Mouse (Mus musculus) CH12.LX (cell line): ENCODE measurements around the gene Mtfp1. TPM values are rescaled to one million over a fixed set of nuclear protein-coding genes. Genes with fewer than 3 reads are reported as not detected.

Experiments
- DNase-seq: peaks from one replicate; pipeline ENCODE4 v3.0.0-alpha.2; 2013; ENCODE audit errors: extremely low read depth
- H3K27ac ChIP-seq: 2 replicates; pipeline ENCODE4 v1.5.1; 2012; ENCODE audit warnings: low read depth, mild to moderate bottlenecking, control low read depth, moderate library complexity; ENCODE audit not compliant: insufficient read depth
- H3K27me3 ChIP-seq: replicated peaks from 2 replicates; pipeline ENCODE3; 2012; ENCODE audit warnings: inconsistent platforms
- H3K36me3 ChIP-seq, 2 experiments: replicated peaks in 1 of 2; 2 replicates each; pipeline versions ENCODE3 to v1.6.1; 2012; ENCODE audit warnings: inconsistent platforms in 1 of 2, low read length in 1 of 2, mild to moderate bottlenecking in 1 of 2, mixed read lengths in 1 of 2, moderate library complexity in 1 of 2; ENCODE audit not compliant: control insufficient read depth in 1 of 2, insufficient read depth in 1 of 2
- H3K4me1 ChIP-seq, 2 experiments: 2 replicates each; pipeline ENCODE4 v1.6.1; 2012; ENCODE audit warnings: inconsistent platforms in 1 of 2, moderate library complexity in 1 of 2; ENCODE audit not compliant: insufficient read depth in 2 of 2, control insufficient read depth in 1 of 2
- H3K4me2 ChIP-seq: 2 replicates; pipeline ENCODE4 v1.6.1; 2012; ENCODE audit warnings: low read depth, mild to moderate bottlenecking, control low read depth; ENCODE audit not compliant: poor library complexity, insufficient read depth, severe bottlenecking
- H3K4me3 ChIP-seq, 3 experiments: fragments of 150-350 bp in 1 of 3; sonication (generic) in 1 of 3; replicated peaks in 1 of 3; 2 replicates each; pipeline versions ENCODE3 to v1.5.1; 2011 to 2012; ENCODE audit warnings: low read depth in 2 of 3, low read length in 2 of 3, mild to moderate bottlenecking in 2 of 3, moderate library complexity in 2 of 3, control low read depth in 1 of 3, improper control_type of control experiment in 1 of 3, inconsistent platforms in 1 of 3, mixed read lengths in 1 of 3; ENCODE audit not compliant: poor library complexity in 1 of 3
- H3K79me2 ChIP-seq: replicated peaks from 2 replicates; pipeline ENCODE4 v1.6.1; 2012; ENCODE audit warnings: mild to moderate bottlenecking, moderate library complexity; ENCODE audit not compliant: control insufficient read depth, poor library complexity, insufficient read depth, severe bottlenecking; ENCODE audit errors: extremely low read depth
- H3K9ac ChIP-seq: 2 replicates; pipeline ENCODE4 v1.6.1; 2012; ENCODE audit warnings: low read depth, mild to moderate bottlenecking, control low read depth, moderate library complexity; ENCODE audit not compliant: insufficient read depth
- H3K9me3 ChIP-seq: replicated peaks from 2 replicates; pipeline ENCODE3; 2012; ENCODE audit warnings: low read length, inconsistent platforms, mixed read lengths
- CHD1 ChIP-seq: IDR thresholded peaks from 2 replicates; pipeline ENCODE4 v1.6.1; 2012; ENCODE audit warnings: low read depth, low read length, improper control_type of control experiment, inconsistent platforms
- CTCF ChIP-seq, 2 experiments: IDR thresholded peaks in 1 of 2; conservative IDR thresholded peaks in 1 of 2; 2 replicates each; pipeline ENCODE4 v1.5.1; 2011 to 2012; ENCODE audit warnings: low read depth in 2 of 2, low read length in 2 of 2, improper control_type of control experiment in 1 of 2, inconsistent platforms in 1 of 2, mild to moderate bottlenecking in 1 of 2, moderate library complexity in 1 of 2
- ELF1 ChIP-seq: IDR thresholded peaks from 2 replicates; pipeline ENCODE4 v1.6.1; 2014; ENCODE audit warnings: low read depth, mild to moderate bottlenecking, inconsistent platforms, low read length, improper control_type of control experiment
- JUN ChIP-seq: IDR thresholded peaks from 2 replicates; pipeline ENCODE4 v1.6.1; 2011; ENCODE audit warnings: low read depth, mild to moderate bottlenecking, low read length, improper control_type of control experiment, moderate library complexity; ENCODE audit not compliant: insufficient read depth
- JUND ChIP-seq: conservative IDR thresholded peaks from 2 replicates; pipeline ENCODE4 v1.6.1; 2011; ENCODE audit warnings: low read depth, low read length, improper control_type of control experiment
- MAFK ChIP-seq: IDR thresholded peaks from 2 replicates; pipeline ENCODE4 v1.6.1; 2011; ENCODE audit warnings: low read length, improper control_type of control experiment; ENCODE audit not compliant: insufficient replicate concordance
- MAX ChIP-seq: IDR thresholded peaks from 2 replicates; pipeline ENCODE4 v1.6.1; 2011; ENCODE audit warnings: low read length, improper control_type of control experiment
- MAZ ChIP-seq: IDR thresholded peaks from 2 replicates; pipeline ENCODE4 v1.6.1; 2012; ENCODE audit warnings: low read depth, mild to moderate bottlenecking, inconsistent platforms, low read length, improper control_type of control experiment, moderate library complexity
- MEF2A ChIP-seq: IDR thresholded peaks from 2 replicates; pipeline ENCODE4 v1.6.1; 2014; ENCODE audit warnings: low read depth, mild to moderate bottlenecking, inconsistent platforms, low read length, improper control_type of control experiment, borderline replicate concordance
- MXI1 ChIP-seq: IDR thresholded peaks from 2 replicates; pipeline ENCODE4 v1.6.1; 2011; ENCODE audit warnings: mild to moderate bottlenecking, low read depth, low read length, improper control_type of control experiment
- MYC ChIP-seq: IDR thresholded peaks from 2 replicates; pipeline ENCODE4 v1.6.1; 2011; ENCODE audit warnings: low read depth, mild to moderate bottlenecking, improper control_type of control experiment, low read length
- PAX5 ChIP-seq: IDR thresholded peaks from 2 replicates; pipeline ENCODE4 v1.6.1; 2012; ENCODE audit warnings: low read length, inconsistent platforms, mixed read lengths
- POLR2A ChIP-seq: IDR thresholded peaks from 2 replicates; pipeline ENCODE4 v1.6.1; 2011; ENCODE audit warnings: low read depth, mild to moderate bottlenecking, improper control_type of control experiment, low read length
- POLR2AphosphoS2 ChIP-seq: IDR thresholded peaks from 2 replicates; pipeline ENCODE4 v1.6.1; 2011; ENCODE audit warnings: low read depth, low read length, improper control_type of control experiment
- RAD21 ChIP-seq: IDR thresholded peaks from 2 replicates; pipeline ENCODE4 v1.6.1; 2011; ENCODE audit warnings: low read depth, mild to moderate bottlenecking, low read length, improper control_type of control experiment, moderate library complexity
- RCOR1 ChIP-seq: conservative IDR thresholded peaks from 2 replicates; pipeline ENCODE4 v1.6.1; 2012; ENCODE audit warnings: low read depth, mild to moderate bottlenecking, inconsistent platforms, low read length, improper control_type of control experiment
- SIN3A ChIP-seq: IDR thresholded peaks from 2 replicates; pipeline ENCODE4 v1.6.1; 2012; ENCODE audit warnings: low read length, improper control_type of control experiment, inconsistent platforms
- SMC3 ChIP-seq: IDR thresholded peaks from 2 replicates; pipeline ENCODE4 v1.6.1; 2011; ENCODE audit warnings: low read depth, low read length, improper control_type of control experiment
- TBP ChIP-seq: conservative IDR thresholded peaks from 2 replicates; pipeline ENCODE4 v1.6.1; 2011; ENCODE audit warnings: low read depth, low read length, improper control_type of control experiment
- TCF12 ChIP-seq: IDR thresholded peaks from 2 replicates; pipeline ENCODE4 v1.6.1; 2014; ENCODE audit warnings: low read depth, mild to moderate bottlenecking, inconsistent platforms, low read length, improper control_type of control experiment
- USF2 ChIP-seq: conservative IDR thresholded peaks from 2 replicates; pipeline ENCODE4 v1.6.1; 2011; ENCODE audit warnings: low read depth, low read length, improper control_type of control experiment
- ZC3H11A ChIP-seq: IDR thresholded peaks from 2 replicates; pipeline ENCODE4 v1.6.1; 2012; ENCODE audit warnings: low read depth, mild to moderate bottlenecking, inconsistent platforms, low read length, improper control_type of control experiment
- dilution Hi-C: fragments of 300-500 bp; cut with MboI; formaldehyde crosslinking; loops from 2 replicates; pipeline ENCODE4 v1.14.3; 2020; ENCODE audit warnings: low sequenced_read_pairs; ENCODE audit not compliant: extremely low pct_unique_long_range_greater_than_20kb, extremely low pct_ligation_motif_present
- in situ Hi-C: fragments of 300-500 bp; cut with MboI; formaldehyde crosslinking; loops from 3 replicates; pipeline ENCODE4 v1.14.3; 2019; ENCODE audit warnings: low sequenced_read_pairs, low pct_ligation_motif_present, low pct_unique_long_range_greater_than_20kb, mixed read lengths
- polyA plus RNA-seq: library from polyadenylated mRNA; unstranded; fragments of >175 nt; gene quantifications from 2 replicates; pipeline ENCODE4 v1.2.1, GENCODE M21; 2012; ENCODE audit warnings: low read depth; ENCODE audit not compliant: insufficient read length
- total RNA-seq, 2 experiments: library from RNA; depleted of rRNA; stranded (reverse); fragments of 300-350 nt in 1 of 2; fragments of >200 nt in 1 of 2; gene quantifications; 2 replicates each; pipeline ENCODE4 v1.2.3; 2012 to 2014

Mtfp1 gene
- total and polyA plus RNA-seq, 3 experiments: 22.1 to 30.0 (median 27.7) TPM

GRCm38 (mm10) chr11:4098816-4099215 is 3.6 kb upstream of the Mtfp1 start:
- Histone ChIP-seq H3K4me3 (no peak overlapping the region), H3K36me3 (peaks cover 27 to 57% of the 10 kb centered on the region in 2 experiments), H3K4me2 (no peak overlapping the region), H3K79me2 (no peaks in the 10 kb centered on the region), H3K9ac (no peak overlapping the region), H3K4me1 (peaks cover 9 to 29% of the 10 kb centered on the region in 2 experiments), H3K27me3 (no peaks in the 10 kb centered on the region), H3K9me3 (no peaks in the 10 kb centered on the region), H3K27ac (no peak overlapping the region)
- in situ Hi-C loops (no loop called here), dilution Hi-C loops (no loop called here)
- no peak for DNase-seq
- no peak for TF ChIP-seq MAX
- no peak for TF ChIP-seq POLR2AphosphoS2
- no peak for TF ChIP-seq RAD21
- no peak for TF ChIP-seq MEF2A
- no peak for TF ChIP-seq CHD1
- TF ChIP-seq PAX5: no peak
- TF ChIP-seq POLR2A: no peak
- TF ChIP-seq SIN3A: no peak
- TF ChIP-seq MXI1: no peak
- no peak for TF ChIP-seq JUN
- TF ChIP-seq TBP: no peak
- no peak for TF ChIP-seq ZC3H11A
- TF ChIP-seq ELF1: no peak
- no peak for TF ChIP-seq MAFK
- no peak for TF ChIP-seq USF2
- no peak for TF ChIP-seq SMC3
- TF ChIP-seq MAZ: no peak
- TF ChIP-seq TCF12: no peak
- no peak for TF ChIP-seq RCOR1
- no peak for TF ChIP-seq JUND

DNA sequence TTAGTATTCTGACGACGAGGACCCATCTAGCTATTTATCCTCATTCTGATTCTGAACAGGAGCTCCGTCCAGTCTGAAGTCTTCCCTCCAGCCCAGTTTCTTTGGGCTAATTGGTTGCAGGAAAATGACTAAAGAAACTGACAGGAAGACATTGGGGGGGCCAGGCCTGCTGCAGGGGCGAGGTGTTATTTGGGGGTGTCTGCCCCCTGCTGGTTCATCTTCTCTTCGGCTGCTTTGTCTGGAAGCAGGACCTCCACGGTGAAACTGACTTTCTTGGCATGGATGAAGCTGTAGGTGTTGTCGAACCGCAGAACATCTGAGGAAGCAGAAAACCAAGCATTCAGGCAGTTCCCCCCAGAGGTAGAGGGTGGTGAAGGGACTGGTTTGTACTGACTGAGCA is 2.9 kb upstream of the Mtfp1 start:
- dilution Hi-C loops: no loop called here
- peak; percentile 19 for DNase-seq

More for the DNA sequence above, 2.9 kb upstream of the Mtfp1 start:
- no peak overlapping the region for H3K27ac ChIP-seq
- TF ChIP-seq MYC (no peak), CTCF (conservative IDR thresholded peaks at IDR 0.05 in 1 of 2, IDR thresholded peaks at IDR 0.05 in 1 of 2; ENCODE audit: low read depth in 2 of 2, low read length in 2 of 2) (peak in 1 of 2 experiments; percentile 55; a peak in 3 of 4 replicates), SMC3 (peak; percentile 24; the same call in 1 of the 2 replicates)
- in situ Hi-C loops: no loop called here
- H3K4me2 ChIP-seq: no peak overlapping the region
- peaks cover 11 to 30% of the 10 kb centered on the region in 2 experiments for H3K4me1 ChIP-seq
- H3K36me3 ChIP-seq: peaks cover 25 to 57% of the 10 kb centered on the region in 2 experiments
- no peaks in the 10 kb centered on the region for H3K27me3 ChIP-seq
- no peak overlapping the region for H3K4me3 ChIP-seq
- H3K9ac ChIP-seq: no peak overlapping the region
- H3K79me2 ChIP-seq: no peaks in the 10 kb centered on the region
- H3K9me3 ChIP-seq: no peaks in the 10 kb centered on the region
